Mouse (Mus musculus) layer of hippocampus, postnatal 10 days (tissue): ENCODE measurements around the gene Fbxl12. TPM values are rescaled to one million over a fixed set of nuclear protein-coding genes. Genes with fewer than 3 reads are reported as not detected.
A peak's percentile ranks its signal among the peaks of the same experiment; 100 is the strongest.

ENCODE experiments used
- DNase-seq, 2 experiments: peaks; one replicate each; pipeline ENCODE4 v3.0.0; 2021; ENCODE audit warnings: low spot score in 2 of 2
- total RNA-seq, 2 experiments: library from RNA; stranded (reverse); gene quantifications; 2 replicates each; pipeline ENCODE4 v1.2.3; 2021

Gene Fbxl12
- total RNA-seq, 2 experiments from 2014 or later = 18.5 to 23.8 TPM

DNA sequence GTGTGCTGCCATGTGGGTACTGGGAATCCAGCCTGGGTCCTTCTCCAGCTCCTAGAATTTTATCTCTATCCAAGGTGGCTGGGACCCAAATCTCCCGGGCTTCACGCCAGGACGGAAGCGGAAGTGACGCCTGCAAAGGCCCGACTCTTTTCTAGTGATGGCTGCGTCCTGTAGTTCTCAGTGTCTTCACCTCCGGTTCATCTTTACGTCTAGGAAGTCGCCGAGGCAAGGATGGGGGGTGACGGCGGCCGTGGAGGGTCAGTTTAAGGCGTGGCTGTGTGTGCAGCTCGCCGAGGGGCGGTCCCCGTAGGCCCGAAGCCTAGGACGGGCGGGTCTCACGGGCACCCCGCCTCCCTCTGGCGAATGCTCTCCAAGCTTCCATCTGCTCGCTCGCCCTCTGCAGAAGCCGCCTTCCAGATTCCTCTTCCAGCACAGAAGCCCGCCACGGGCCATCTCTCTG lies 63.4 kb downstream of the Fbxl12 start, which contains the start of gene Zfp846:
Gene Zfp846 (plus strand): TSS at position 117 of the 460 bp plus-strand sequence.
- DNase-seq = peak; percentile 98 to 99

DNA sequence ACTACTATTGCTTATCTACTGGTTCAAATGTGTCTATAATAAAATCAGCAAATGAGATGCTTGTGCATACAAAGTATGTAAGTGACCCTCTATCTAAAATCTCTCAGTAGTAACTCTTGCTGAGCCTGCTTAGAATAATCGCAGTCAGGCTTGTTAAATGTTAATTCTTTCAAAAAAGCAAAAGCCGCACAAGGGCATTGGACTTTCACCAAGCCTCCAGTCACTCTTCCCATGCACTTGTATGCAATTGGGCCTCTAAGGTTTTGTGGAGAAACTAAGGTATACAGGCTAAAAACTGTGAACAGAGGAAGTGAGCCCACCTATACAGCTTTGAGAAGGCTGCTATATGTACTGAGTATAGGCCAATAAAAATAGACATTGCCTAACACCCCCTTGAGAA lies 68.0 kb downstream of the Fbxl12 start:
- no peak for DNase-seq

DNA sequence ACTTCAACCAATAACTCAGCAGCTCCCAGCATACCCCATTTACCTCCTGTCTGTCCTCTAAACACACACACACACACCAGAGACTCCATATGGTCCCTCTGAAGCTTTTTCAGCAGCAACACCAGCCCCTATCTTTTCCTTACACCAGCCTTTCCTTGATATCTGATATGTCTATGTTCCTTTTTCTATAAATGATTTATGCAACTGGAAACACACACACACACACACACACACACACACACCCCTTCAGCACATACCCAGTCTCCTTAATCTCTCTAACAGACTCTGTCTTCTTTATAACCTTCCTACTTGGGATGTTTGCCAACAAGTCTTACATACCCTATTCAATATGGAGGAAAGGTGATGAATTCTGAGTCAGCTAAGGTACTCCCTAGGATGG lies 73.5 kb downstream of the Fbxl12 start:
- no peak for DNase-seq

Other genes starting within 250 kb of the Fbxl12 start
- 10 to 100 TPM; 31.6 to 35.6 TPM for gene Zfp26, start 184.6 kb downstream of the Fbxl12 start, total RNA-seq
- gene Zfp426, start 152.0 kb downstream of the Fbxl12 start, total RNA-seq = 10 to 100 TPM; 34.1 to 36.8 TPM
- 10 to 100 TPM; 60.2 to 63.5 TPM for gene Zfp266, start 123.3 kb downstream of the Fbxl12 start, total RNA-seq
- 10 to 100 TPM; 28.5 to 29.5 TPM for gene Zfp846, start 63.5 kb downstream of the Fbxl12 start, total RNA-seq
- 100 to 1,000 TPM; 318 to 356 TPM for gene Ubl5, start 1.9 kb downstream of the Fbxl12 start, total RNA-seq
- 10 to 100 TPM; 31.7 to 32.6 TPM for gene Pin1, start 7.3 kb upstream of the Fbxl12 start, total RNA-seq
- gene Olfm2, start 101.6 kb upstream of the Fbxl12 start, total RNA-seq = 100 to 1,000 TPM; 123 to 138 TPM
- 1 to 10 TPM; 1.8 to 2.3 TPM for gene Col5a3, start 170.3 kb upstream of the Fbxl12 start, total RNA-seq
- not detected for gene Rdh8, start 173.7 kb upstream of the Fbxl12 start, total RNA-seq
- gene A230050P20Rik, start 223.9 kb upstream of the Fbxl12 start, total RNA-seq = 10 to 100 TPM; 48.2 to 55.5 TPM
- gene Angptl6, start 235.0 kb upstream of the Fbxl12 start, total RNA-seq = 10 to 100 TPM; 10.4 to 12.8 TPM
- 10 to 100 TPM; 28.9 to 35.8 TPM for gene Ppan, start 243.4 kb upstream of the Fbxl12 start, total RNA-seq